Mouse (Mus musculus) midbrain, embryonic 15.5 days (tissue): ENCODE measurements around the gene Nptx1. TPM values are rescaled to one million over a fixed set of nuclear protein-coding genes. Genes with fewer than 3 reads are reported as not detected.

Experiments used
- ATAC-seq: fragments of 200-750 bp; cut with Nextera tagmentation; replicated peaks from 2 replicates; pipeline ENCODE4 v1.8.0; 2017; ENCODE audit warnings: moderate TSS enrichment
- H3K27ac ChIP-seq: fragments of 300-500 bp; sonication (generic); 2 replicates; pipeline ENCODE4 v1.5.1; 2015; ENCODE audit warnings: mild to moderate bottlenecking, inconsistent platforms
- H3K27me3 ChIP-seq: fragments of 300-500 bp; sonication (generic); replicated peaks from 2 replicates; pipeline ENCODE4 v1.6.1; 2015; ENCODE audit warnings: inconsistent platforms
- H3K36me3 ChIP-seq: fragments of 300-500 bp; sonication (generic); replicated peaks from 2 replicates; pipeline ENCODE4 v1.6.1; 2015; ENCODE audit warnings: inconsistent platforms
- H3K4me1 ChIP-seq: fragments of 300-500 bp; sonication (generic); 2 replicates; pipeline ENCODE4 v1.6.1; 2015; ENCODE audit warnings: inconsistent platforms
- H3K4me2 ChIP-seq: fragments of 300-500 bp; sonication (generic); 2 replicates; pipeline ENCODE4 v1.6.1; 2015; ENCODE audit warnings: inconsistent platforms, mild to moderate bottlenecking, moderate library complexity
- H3K4me3 ChIP-seq: fragments of 300-500 bp; sonication (generic); 2 replicates; pipeline ENCODE4 v1.5.1; 2015; ENCODE audit warnings: mild to moderate bottlenecking, inconsistent platforms
- H3K9ac ChIP-seq: fragments of 300-500 bp; sonication (generic); 2 replicates; pipeline ENCODE4 v1.6.1; 2015; ENCODE audit warnings: mild to moderate bottlenecking, inconsistent platforms
- H3K9me3 ChIP-seq: fragments of 300-500 bp; sonication (generic); 2 replicates; pipeline ENCODE4 v1.6.1; 2016; ENCODE audit warnings: inconsistent platforms
- WGBS: fragments of 180-500 bp; shearing (Covaris S2); methylation state at CpG from one replicate; pipeline ENCODE4 v1.1.7; 2015; ENCODE audit warnings: mixed read lengths; 5-methylcytosine and 5-hydroxymethylcytosine counted together
- polyA plus RNA-seq: library from polyadenylated mRNA; unstranded; fragments of >200 nt; fragmentation: Nextera tagmentation; extraction: Ambion mirVana; gene quantifications from 2 replicates; pipeline ENCODE4 v1.2.1, GENCODE M21; 2015

Nptx1 gene
- polyA plus RNA-seq, 1 experiment from 2014 or later: 13.7 TPM

GRCm38 (mm10) chr11:119516677-119517361, 30.7 kb downstream of the Nptx1 start:
- no peak overlapping the region for H3K27ac ChIP-seq
- no peak overlapping the region for H3K4me2 ChIP-seq
- no peaks in the 10 kb centered on the region for H3K9me3 ChIP-seq
- no peak overlapping the region for H3K4me3 ChIP-seq
- no peaks in the 10 kb centered on the region for H3K36me3 ChIP-seq
- H3K27me3 ChIP-seq: no peaks in the 10 kb centered on the region
- no peak for ATAC-seq
- no peak overlapping the region for H3K9ac ChIP-seq
- WGBS: 61% methylated on average over 12 of the region's 12 CpGs
- peaks cover 42% of the 10 kb centered on the region for H3K4me1 ChIP-seq

GRCm38 (mm10) chr11:119515823-119516676, 31.5 kb downstream of the Nptx1 start:
- Histone ChIP-seq H3K4me3 (no peak overlapping the region), H3K4me1 (peaks cover 42% of the 10 kb centered on the region), H3K36me3 (no peaks in the 10 kb centered on the region), H3K27me3 (no peaks in the 10 kb centered on the region), H3K27ac (peak overlapping the region; percentile 70), H3K9ac (no peak overlapping the region), H3K9me3 (no peaks in the 10 kb centered on the region), H3K4me2 (no peak overlapping the region)
- 61% methylated on average over 16 of the region's 16 CpGs for WGBS
- no peak for ATAC-seq

GRCm38 (mm10) chr11:119514967-119515636, 32.5 kb downstream of the Nptx1 start:
- peak; percentile 79 for ATAC-seq
- Histone ChIP-seq H3K4me3 (peak overlapping the region; percentile 13; the same call in 1 of the 2 replicates), H3K4me2 (peak overlapping the region; percentile 34), H3K9ac (no peak overlapping the region; the same call in 1 of the 2 replicates), H3K4me1 (peaks cover 42% of the 10 kb centered on the region), H3K9me3 (no peaks in the 10 kb centered on the region), H3K27me3 (no peaks in the 10 kb centered on the region), H3K27ac (peak overlapping the region; percentile 70), H3K36me3 (no peaks in the 10 kb centered on the region)
- 3% methylated on average over 21 of the region's 21 CpGs for WGBS

- H3K36me3 ChIP-seq: no peaks in the 10 kb centered on the region
- peak overlapping the region; percentile 13; the same call in 1 of the 2 replicates for H3K4me3 ChIP-seq
- WGBS: 34% methylated on average over 16 of the region's 16 CpGs
- peak overlapping the region; percentile 34 for H3K4me2 ChIP-seq
- H3K4me1 ChIP-seq: peaks cover 42% of the 10 kb centered on the region
- ATAC-seq: no peak; the same call in 1 of the 2 replicates
- peak overlapping the region; percentile 70 for H3K27ac ChIP-seq
- H3K9me3 ChIP-seq: no peaks in the 10 kb centered on the region
- H3K9ac ChIP-seq: no peak overlapping the region; the same call in 1 of the 2 replicates
- H3K27me3 ChIP-seq: no peaks in the 10 kb centered on the region
Observed at GRCm38 (mm10) chr11:119514108-119514860, 33.3 kb downstream of the Nptx1 start.

- no peak overlapping the region for H3K4me2 ChIP-seq
- H3K27ac ChIP-seq: no peak overlapping the region
- ATAC-seq: no peak
- H3K9me3 ChIP-seq: no peaks in the 10 kb centered on the region
- H3K9ac ChIP-seq: no peak overlapping the region
- peaks cover 42% of the 10 kb centered on the region for H3K4me1 ChIP-seq
- H3K4me3 ChIP-seq: no peak overlapping the region
- 57% methylated on average over 9 of the region's 9 CpGs for WGBS
- no peaks in the 10 kb centered on the region for H3K27me3 ChIP-seq
- no peaks in the 10 kb centered on the region; the same call in 1 of the 2 replicates for H3K36me3 ChIP-seq
Observed at GRCm38 (mm10) chr11:119513038-119513659, 34.4 kb downstream of the Nptx1 start.

- Histone ChIP-seq H3K9ac (no peak overlapping the region), H3K36me3 (peaks cover 12% of the 10 kb centered on the region), H3K27me3 (no peaks in the 10 kb centered on the region), H3K27ac (peak overlapping the region; percentile 30; the same call in 1 of the 2 replicates), H3K4me2 (no peak overlapping the region), H3K4me1 (peaks cover 15% of the 10 kb centered on the region), H3K4me3 (no peak overlapping the region), H3K9me3 (no peaks in the 10 kb centered on the region)
- ATAC-seq: 0 out of 2 replicates have a peak, but pooled peaks have one; percentile 34
- WGBS: 43% methylated on average over 5 of the region's 5 CpGs
Observed at GRCm38 (mm10) chr11:119509165-119509776, 38.3 kb downstream of the Nptx1 start.

GRCm38 (mm10) chr11:119507772-119508171, 39.8 kb downstream of the Nptx1 start:
- no peak overlapping the region for H3K9ac ChIP-seq
- H3K4me1 ChIP-seq: 0 out of 2 replicates have a peak, but pooled peaks cover 3% of the 10 kb centered on the region
- H3K36me3 ChIP-seq: peaks cover 12% of the 10 kb centered on the region
- no peak overlapping the region for H3K27ac ChIP-seq
- WGBS: 87% methylated on average over 8 of the region's 8 CpGs
- ATAC-seq: no peak
- H3K27me3 ChIP-seq: no peaks in the 10 kb centered on the region
- H3K4me2 ChIP-seq: no peak overlapping the region
- no peaks in the 10 kb centered on the region for H3K9me3 ChIP-seq
- no peak overlapping the region for H3K4me3 ChIP-seq

GRCm38 (mm10) chr11:119506386-119506785, 41.2 kb downstream of the Nptx1 start:
- Histone ChIP-seq H3K9me3 (no peaks in the 10 kb centered on the region), H3K27ac (no peak overlapping the region), H3K4me2 (no peak overlapping the region), H3K36me3 (peaks cover 17% of the 10 kb centered on the region), H3K4me1 (no peaks in the 10 kb centered on the region), H3K27me3 (no peaks in the 10 kb centered on the region), H3K9ac (no peak overlapping the region), H3K4me3 (no peak overlapping the region)
- WGBS: 94% methylated on average over 4 of the region's 4 CpGs
- ATAC-seq: no peak

- Histone ChIP-seq H3K36me3 (peaks cover 17% of the 10 kb centered on the region), H3K9ac (no peak overlapping the region), H3K27me3 (no peaks in the 10 kb centered on the region), H3K4me3 (no peak overlapping the region), H3K4me1 (no peaks in the 10 kb centered on the region), H3K9me3 (no peaks in the 10 kb centered on the region), H3K27ac (no peak overlapping the region), H3K4me2 (no peak overlapping the region)
- peak; percentile 80 for ATAC-seq
Observed at GRCm38 (mm10) chr11:119503675-119504074, 43.9 kb downstream of the Nptx1 start.

- H3K4me1 ChIP-seq: no peaks in the 10 kb centered on the region
- ATAC-seq: no peak
- H3K4me3 ChIP-seq: no peak overlapping the region
- no peaks in the 10 kb centered on the region for H3K9me3 ChIP-seq
- H3K27me3 ChIP-seq: no peaks in the 10 kb centered on the region
- H3K27ac ChIP-seq: no peak overlapping the region
- H3K36me3 ChIP-seq: peaks cover 9% of the 10 kb centered on the region
- no peak overlapping the region for H3K9ac ChIP-seq
- 89% methylated on average over 2 of the region's 2 CpGs for WGBS
- no peak overlapping the region for H3K4me2 ChIP-seq
Observed at GRCm38 (mm10) chr11:119500011-119500410, 47.5 kb downstream of the Nptx1 start.

- Histone ChIP-seq H3K36me3 (peaks cover 4% of the 10 kb centered on the region; the same call in 1 of the 2 replicates), H3K9me3 (no peaks in the 10 kb centered on the region), H3K4me1 (peaks cover under 1% of the 10 kb centered on the region; the same call in 1 of the 2 replicates), H3K4me2 (no peak overlapping the region), H3K9ac (no peak overlapping the region), H3K27ac (no peak overlapping the region), H3K4me3 (no peak overlapping the region), H3K27me3 (no peaks in the 10 kb centered on the region)
- WGBS: 97% methylated on average over 4 of the region's 4 CpGs
- ATAC-seq: no peak
Observed at GRCm38 (mm10) chr11:119499297-119499696, 48.3 kb downstream of the Nptx1 start.
